In the genomic region with DNA sequence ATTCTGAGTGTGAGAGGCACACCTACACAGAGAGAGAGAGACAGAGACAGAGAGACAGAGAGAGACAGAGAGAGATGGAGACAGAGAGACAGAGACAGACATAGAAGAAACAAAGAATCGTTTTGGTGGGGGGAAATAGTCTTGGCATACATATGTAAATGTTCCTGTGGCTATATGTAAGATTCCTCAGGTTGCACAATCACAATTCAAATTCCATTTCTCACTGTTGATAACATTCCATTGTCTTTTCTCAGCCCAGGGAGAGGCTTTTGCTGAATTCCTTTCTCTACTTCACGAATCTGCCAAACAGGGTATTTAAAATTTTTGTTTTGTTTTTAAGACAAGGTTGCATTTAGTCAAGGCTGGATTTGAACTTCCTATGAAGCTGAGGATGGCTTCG, we compare ENCODE assay signal across 17 mouse cellular contexts.
"Had no signal": no experiment of that assay in that cellular context is flagged by ENCODE, and none has a peak within 500 bp of the region (broad histone marks: within the 10 kb centered on the region; RNA-seq: fewer than 3 reads in every experiment).

No protein-coding gene starts in this region.

- H3K9ac ChIP-seq: lung, embryonic 14.5 days; midbrain, embryonic 12.5 days; neural tube, embryonic 13.5 days; neural tube, embryonic 15.5 days had no signal

- H3K27ac ChIP-seq: midbrain, embryonic 10.5 days; midbrain, embryonic 12.5 days; neural tube, embryonic 13.5 days; neural tube, embryonic 15.5 days had no signal

- H3K4me2 ChIP-seq: lung, embryonic 14.5 days; midbrain, embryonic 12.5 days; neural tube, embryonic 13.5 days; neural tube, embryonic 15.5 days had no signal

- H3K4me3 ChIP-seq: midbrain, embryonic 10.5 days; midbrain, embryonic 12.5 days; myocyte; neural tube, embryonic 13.5 days; neural tube, embryonic 15.5 days had no signal

- H3K9me3 ChIP-seq: midbrain, embryonic 12.5 days; neural tube, embryonic 13.5 days; neural tube, embryonic 15.5 days had no signal

- ATAC-seq: midbrain, embryonic 16.5 days had no signal

- DNase-seq: lung, adult 18-20 months; lung, embryonic 14.5 days; lung, postnatal 4 days; midbrain, embryonic 14.5 days; retina, postnatal 1 day; right cerebral cortex, adult 18-20 months; right cerebral cortex, postnatal 25 days; right cerebral cortex, postnatal 4 days; spleen, adult 18-20 months; thymus, postnatal 14 days; thymus, postnatal 36 days had no signal

- H3K4me1 ChIP-seq: midbrain, embryonic 10.5 days; midbrain, embryonic 12.5 days; neural tube, embryonic 13.5 days; neural tube, embryonic 15.5 days had no signal

- H3K36me3 ChIP-seq: midbrain, embryonic 10.5 days; midbrain, embryonic 12.5 days; neural tube, embryonic 13.5 days; neural tube, embryonic 15.5 days had no signal

- H3K27me3 ChIP-seq: midbrain, embryonic 12.5 days; neural tube, embryonic 13.5 days; neural tube, embryonic 15.5 days had no signal
